Mouse (Mus musculus) liver, adult (tissue): ENCODE measurements around the gene Ifi206.

Experiments used
- GATA4 ChIP-seq: IDR thresholded peaks from 2 replicates; pipeline ENCODE4 v1.6.1; 2014; ENCODE audit warnings: mild to moderate bottlenecking, low read length; ENCODE audit not compliant: insufficient replicate concordance

Ifi206 gene

GRCm38 (mm10) chr1:173418936-173419621 is 71.8 kb downstream of the Ifi206 start:
- no peak for TF ChIP-seq GATA4

DNA sequence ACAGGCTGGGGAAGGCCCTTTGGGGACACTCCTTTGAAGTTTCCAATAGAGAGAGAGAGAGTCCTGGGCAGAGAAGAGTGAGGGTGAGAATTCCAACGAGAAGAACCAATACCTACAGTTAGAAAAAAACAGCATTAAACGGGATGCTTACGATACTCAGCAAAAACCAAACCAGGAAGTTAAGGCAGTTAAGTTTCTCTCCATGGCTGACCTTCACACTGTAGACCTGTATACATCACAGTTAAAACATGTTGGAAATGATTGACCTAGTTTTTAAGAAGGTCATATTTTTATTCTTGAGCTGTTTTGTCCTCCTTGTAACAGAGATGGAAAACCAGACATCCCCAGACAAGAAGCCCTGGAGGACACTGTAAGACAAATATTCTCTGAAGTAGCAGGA is 72.3 kb downstream of the Ifi206 start:
- no peak for TF ChIP-seq GATA4
